Mouse (Mus musculus) cerebellum, adult 11-12 months (tissue): ENCODE results near the gene Gpr62.
A peak's percentile ranks its signal among the peaks of the same experiment; 100 is the strongest.

Experiments
- DNase-seq: peaks from one replicate; pipeline ENCODE4 v3.0.0; 2022

The Gpr62 gene

GRCm38 (mm10) chr9:106454888-106455681, 10.7 kb downstream of the Gpr62 start:
- DNase-seq = peak; percentile 59

GRCm38 (mm10) chr9:106454071-106454761, 11.5 kb downstream of the Gpr62 start:
- peak; percentile 78 for DNase-seq

DNA sequence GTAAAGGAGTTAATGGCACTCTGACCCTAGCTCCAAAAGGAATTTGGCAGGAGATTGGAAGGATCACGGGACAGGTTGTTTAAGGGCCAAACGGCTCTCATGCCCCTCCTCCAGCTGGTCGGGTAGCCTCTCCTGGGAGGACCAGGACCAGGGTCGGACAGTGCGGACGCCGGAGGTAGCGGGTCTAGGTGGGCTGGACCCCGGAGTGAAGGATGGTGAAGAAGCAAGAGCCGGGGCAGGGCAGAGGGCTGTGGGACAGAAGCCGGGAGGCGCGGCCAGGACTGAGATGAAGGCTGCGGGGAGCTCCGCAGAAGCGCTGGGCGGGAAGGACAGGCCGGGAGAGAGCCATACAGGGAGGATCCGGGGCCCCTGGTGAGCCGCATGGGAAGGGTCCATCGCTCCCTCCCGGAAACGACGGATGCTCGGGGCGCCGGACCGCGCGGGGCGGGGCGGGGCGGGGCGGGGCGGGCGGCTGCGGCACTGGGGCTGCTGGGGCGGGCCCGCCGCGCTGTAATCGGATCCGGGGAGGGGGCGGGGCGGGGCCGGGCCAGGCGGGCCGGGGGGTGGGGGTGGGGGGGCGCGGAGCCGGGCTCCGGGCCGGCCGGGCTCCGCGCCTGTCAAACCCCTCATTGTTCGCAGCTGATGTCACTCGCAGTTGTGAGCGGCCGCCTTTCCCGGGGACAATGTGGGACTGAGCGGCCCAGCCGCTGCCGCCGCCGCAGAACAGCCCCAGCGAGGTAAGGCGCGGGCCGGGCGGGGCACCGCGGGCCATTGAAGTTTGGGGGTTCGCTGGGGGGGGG, 12.3 kb downstream of the Gpr62 start, which contains the start of gene Pcbp4:
TSS of gene Pcbp4 (plus strand) at position 21 of the 800 bp plus-strand sequence.
- peak; percentile 85 for DNase-seq

DNA sequence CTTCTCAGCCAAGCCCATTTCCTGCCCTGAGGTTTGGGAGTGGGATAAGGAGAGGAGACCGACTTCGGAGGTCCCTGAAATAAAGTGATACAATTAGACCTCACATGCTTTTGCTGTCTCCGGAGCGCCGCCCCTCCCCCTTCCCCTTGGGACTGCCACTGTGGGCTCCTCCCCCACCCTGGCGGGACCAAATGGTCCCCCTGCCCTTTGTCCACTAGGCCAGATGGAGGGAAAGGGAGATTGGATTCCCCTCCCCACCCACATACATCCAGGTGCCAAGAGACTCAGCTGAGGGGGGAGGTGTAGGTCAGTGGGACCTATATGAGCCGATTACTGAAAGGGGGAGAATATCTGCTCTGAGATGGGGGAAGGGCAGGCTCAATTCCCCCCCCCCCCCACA, 12.9 kb downstream of the Gpr62 start:
- DNase-seq = peak; percentile 91

DNA sequence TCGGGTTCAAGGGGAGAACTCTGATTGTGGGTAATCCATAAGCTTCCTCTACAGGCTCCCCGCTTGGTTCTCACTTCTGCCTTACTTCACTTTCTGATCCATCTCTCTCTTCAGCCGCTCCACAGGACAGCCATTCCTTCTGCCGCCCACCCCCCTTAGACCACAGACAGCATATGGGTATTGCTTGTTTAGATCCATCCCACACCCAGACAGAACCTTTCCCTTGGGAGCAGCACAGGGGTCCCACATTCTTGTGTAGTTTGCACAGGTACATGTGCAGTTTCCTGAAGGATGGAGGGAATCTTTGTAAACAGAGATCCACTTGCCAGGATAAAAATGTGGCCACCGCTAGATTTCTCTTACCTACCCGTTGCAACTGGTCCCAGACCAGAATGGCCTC, 13.4 kb downstream of the Gpr62 start:
- peak; percentile 63 for DNase-seq

DNA sequence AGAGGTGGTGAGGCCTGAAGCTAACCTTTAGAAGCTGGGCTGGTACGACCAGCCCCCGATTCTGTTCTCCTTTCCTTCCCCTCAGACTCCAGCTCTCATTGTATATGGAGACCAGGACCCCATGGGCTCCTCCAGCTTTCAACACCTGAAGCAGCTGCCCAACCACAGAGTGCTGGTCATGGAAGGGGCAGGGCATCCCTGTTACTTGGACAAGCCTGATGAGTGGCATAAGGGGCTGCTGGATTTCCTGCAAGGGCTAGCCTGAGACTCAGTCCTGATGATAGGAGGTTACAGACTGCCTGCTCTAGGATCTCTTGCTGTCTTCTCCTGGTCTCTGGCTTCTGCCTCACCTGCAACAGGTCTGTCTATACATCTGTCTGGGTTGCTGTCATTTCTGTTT, 13.8 kb downstream of the Gpr62 start:
- peak; percentile 52 for DNase-seq

GRCm38 (mm10) chr9:106451298-106451697, 14.4 kb downstream of the Gpr62 start:
- peak; percentile 68 for DNase-seq

GRCm38 (mm10) chr9:106450661-106451060, 15.1 kb downstream of the Gpr62 start:
- DNase-seq = peak; percentile 76

DNA sequence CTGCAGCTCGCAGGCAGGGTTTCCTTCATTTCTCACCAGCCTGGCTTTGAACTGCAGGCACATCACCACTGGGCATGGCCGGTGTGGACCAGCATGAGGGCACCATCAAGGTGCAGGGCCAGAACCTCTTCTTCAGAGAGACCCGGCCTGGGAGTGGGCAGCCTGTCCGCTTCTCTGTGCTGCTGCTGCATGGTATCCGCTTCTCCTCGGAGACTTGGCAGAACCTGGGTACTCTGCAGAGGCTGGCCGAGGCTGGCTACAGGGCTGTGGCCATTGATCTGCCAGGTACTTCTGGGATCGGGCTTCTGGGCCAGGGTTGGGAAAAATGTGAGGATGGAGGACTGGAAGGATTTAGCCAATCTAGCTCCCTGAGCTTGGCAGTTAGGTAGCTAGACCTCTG, 15.8 kb downstream of the Gpr62 start:
- DNase-seq = peak; percentile 68

GRCm38 (mm10) chr9:106448498-106449031, 17.2 kb downstream of the Gpr62 start:
- peak; percentile 87 for DNase-seq

DNA sequence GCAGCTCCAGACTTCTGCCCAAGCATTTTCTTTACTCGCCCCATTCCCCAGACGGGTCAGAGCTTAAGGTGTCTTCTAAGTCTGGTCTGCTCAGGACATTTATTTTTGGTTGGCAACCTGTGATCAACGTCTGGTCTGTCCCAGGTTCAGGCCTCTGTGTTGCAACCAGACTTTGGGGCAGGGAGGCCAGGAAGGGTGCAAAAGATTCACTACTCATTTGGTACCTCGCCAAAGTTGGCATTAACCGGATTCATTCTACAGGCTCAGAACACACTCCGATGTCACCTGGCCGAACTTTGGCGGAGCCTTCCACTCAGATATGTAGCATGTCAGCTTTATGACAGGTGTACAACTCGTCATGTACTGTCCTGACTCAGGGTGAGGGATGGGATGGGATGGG, 17.8 kb downstream of the Gpr62 start:
- DNase-seq = peak; percentile 81

- DNase-seq = peak; percentile 98
Observed at GRCm38 (mm10) chr9:106447348-106447747, 18.4 kb downstream of the Gpr62 start, which contains the start of the genes Abhd14b and Abhd14a. Gene Abhd14b, plus strand, starts transcription at chr9:106447459. Gene Abhd14a, minus strand, starts transcription at chr9:106447678.

DNA sequence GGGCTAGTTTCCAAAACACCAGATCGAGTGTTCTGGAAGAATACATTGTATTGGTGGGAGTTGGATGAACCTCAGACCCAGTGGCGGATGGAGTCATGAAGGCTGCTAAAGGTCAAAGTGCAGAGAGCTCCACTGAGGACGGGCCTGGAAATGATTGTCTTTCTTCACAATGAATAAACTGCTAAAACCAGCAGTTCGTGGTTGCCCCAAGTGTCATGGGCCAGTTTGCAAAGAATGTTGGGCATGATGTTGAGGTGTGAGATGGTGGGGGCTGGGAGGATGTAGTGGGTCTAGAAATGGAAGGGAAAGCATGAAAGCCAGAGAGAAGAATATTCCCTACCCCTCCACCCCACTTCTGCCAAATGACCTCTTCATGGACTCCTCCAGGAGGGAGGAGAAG, 20.9 kb downstream of the Gpr62 start:
- peak; percentile 47 for DNase-seq

DNA sequence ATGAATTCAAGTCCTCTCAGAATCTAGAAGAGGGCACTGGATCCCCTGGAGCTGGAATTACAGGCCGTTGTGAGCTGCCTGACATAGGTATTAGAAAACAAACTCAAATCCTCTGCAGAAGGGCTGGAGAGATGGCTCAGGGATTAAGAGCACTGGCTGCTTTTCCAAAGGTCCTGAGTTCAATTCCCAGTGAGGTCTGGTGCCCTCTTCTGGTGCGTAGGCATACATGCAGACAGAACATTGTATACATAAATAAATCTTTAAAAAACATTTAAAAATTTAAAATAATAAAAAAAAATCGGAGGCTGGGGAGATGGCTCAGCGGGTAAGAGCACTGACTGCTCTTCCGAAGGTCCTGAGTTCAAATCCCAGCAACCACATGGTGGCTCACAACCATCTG, 23.1 kb downstream of the Gpr62 start:
- no peak for DNase-seq

DNA sequence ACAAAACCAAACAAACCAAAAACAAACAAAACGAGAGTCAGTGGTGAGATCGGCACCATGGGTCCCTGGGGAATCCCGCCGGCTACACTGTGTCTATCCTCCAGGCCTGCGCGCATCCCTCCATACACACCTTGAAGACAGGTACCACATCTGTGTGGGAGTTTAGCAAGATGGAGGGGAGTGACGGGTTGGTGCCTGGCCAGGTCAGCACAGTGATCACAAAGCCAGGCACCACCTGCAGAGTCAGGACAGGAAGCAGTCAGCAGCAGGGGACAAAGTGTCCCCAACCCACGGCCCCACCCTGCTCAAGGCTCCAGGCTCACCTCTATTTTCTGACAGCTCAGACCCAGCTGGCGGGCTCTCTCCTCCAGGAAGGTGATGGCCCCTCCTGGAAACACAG, 29.2 kb downstream of the Gpr62 start:
- no peak for DNase-seq

DNA sequence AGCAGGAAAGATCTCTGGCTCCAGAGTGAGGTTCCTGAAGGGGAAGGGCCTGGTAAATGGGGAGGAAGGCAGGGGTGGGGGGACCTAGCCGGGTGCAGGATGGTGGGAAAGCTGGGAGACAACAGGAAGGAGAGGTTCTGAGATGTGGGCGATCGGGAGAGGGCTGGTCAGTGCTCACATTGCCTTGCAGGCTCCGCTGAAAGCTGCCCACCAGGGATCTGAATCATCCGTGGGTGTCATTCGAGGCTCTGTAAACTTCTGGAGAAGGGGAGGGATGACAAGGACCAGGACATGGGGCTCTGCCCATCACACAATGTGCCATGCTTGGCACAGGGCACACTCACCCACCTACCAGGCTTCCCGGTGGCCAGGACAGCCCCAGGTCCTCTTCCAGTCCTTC, 32.3 kb downstream of the Gpr62 start:
- DNase-seq = no peak

DNA sequence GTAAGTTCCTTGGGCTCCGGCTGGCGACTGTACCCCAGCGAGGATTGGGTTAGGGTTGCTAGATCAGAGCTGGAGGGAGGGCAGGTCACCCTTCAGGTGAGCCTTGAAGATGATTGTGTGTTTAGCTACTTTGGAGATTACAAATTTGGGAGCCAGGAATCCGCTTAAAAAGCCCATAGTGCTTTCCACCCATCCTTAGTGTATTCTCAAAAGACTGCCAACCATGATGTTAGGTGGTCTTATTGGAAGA, 35.8 kb downstream of the Gpr62 start:
- no peak for DNase-seq

DNA sequence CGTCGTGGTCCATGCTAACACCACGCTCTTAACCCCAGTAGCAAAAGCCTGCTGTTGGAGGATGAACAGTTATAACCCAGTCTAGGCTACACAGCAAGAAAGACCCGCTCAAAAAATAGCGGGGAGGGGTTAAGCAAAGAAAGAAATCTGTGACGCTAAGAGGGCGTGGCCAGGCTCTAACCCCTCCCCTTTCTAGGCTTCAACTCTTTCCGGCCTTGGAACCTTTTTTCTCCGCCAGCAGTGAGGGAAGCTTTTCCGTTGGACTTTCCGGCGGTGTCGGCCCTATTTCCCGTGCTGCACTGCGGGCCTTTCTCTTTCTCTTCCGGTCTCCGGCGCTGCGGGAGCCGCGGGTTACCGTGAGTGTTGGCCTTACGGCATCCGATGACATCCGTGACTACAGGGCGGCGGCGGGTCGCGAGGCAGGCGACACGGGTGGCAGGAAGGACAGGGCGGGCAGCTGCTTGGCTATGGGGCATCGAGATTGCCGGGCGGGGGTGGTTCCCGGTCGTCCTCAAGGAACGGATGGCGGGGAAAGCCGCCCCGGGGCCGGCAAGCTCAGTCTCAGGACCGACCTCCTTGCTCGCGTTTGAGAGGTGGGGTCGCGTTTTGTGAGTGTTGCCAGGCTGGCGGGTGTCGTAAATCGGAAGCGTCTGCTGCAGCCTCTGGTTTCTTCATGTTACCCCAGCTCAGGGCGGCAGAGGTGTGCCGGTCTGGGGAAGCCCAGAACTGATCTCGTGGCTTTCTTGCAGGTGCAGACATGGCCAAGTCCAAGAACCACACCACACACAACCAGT, 36.3 kb downstream of the Gpr62 start, which contains the start of gene Rpl29:
TSS of gene Rpl29 (plus strand) at position 234 of the 794 bp plus-strand sequence.
- DNase-seq = peak; percentile 93

DNA sequence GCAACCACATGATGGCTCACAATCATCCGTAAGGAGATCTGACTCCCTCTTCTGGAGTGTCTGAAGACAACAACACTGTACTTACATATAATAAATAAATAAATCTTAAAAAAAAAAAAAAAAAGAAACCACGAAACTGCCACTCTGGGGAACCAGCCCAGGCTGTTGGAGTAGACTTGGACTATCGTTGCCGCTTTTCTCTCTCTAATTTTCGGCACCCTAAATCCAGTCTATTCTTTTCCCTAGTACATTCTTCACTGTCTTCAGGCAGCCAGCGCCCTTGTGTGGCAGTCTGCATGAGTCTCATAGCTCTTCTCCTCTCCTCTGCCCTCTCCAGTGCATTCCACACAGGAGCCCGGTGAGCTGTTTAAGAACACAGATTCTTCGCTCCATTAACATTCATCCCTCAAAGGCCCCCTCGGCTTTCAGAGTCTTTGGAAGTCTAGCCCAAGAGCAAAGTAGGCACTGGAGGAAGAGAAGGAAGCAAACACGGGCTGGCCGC, 37.0 kb downstream of the Gpr62 start:
- no peak for DNase-seq

GRCm38 (mm10) chr9:106421865-106422160, 43.9 kb downstream of the Gpr62 start:
- peak; percentile 79 for DNase-seq

- DNase-seq = no peak
Observed at GRCm38 (mm10) chr9:106421033-106421864, 44.5 kb downstream of the Gpr62 start.
